ENCODE assay signal across 9 mouse cellular contexts in the genomic region with DNA sequence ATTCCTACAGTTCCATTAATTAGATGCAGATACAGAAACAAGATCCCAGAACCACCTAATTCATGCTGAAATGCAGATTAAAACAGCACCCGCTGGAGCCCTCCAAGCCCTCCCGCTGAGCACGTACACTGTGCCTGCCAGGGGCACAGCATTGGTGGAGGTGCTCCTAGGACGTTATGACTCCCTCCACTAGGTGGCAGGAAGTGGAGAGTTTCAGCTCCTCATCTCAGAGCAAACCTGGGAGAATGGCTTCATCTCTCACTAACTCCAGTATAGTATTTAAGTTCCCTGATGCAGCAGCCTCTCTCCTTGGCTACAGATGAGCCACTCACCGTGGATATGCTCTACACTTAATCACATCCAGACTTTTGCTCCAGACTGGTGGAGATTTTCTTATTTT. TPM values are rescaled to one million over a fixed set of nuclear protein-coding genes. Genes with fewer than 3 reads are reported as not detected.
DNase-seq lines count a peak whose midpoint lies in the region; ATAC-seq and TF ChIP-seq lines count a peak whose summit lies in the region.
"Had no signal": no experiment of that assay in that cellular context is flagged by ENCODE, and none has a peak within 500 bp of the region (broad histone marks: within the 10 kb centered on the region; RNA-seq: fewer than 3 reads in every experiment).

No protein-coding gene starts in this region.

- no peaks in the 10 kb centered on the region for H3K27me3 ChIP-seq in ES-Bruce4 (ENCODE audit: control insufficient read depth, insufficient read depth, low read length, poor library complexity, severe bottlenecking)

- ATAC-seq in CD4-positive, CD25-positive, alpha-beta regulatory T cell, adult 4 months, result no peak

- H3K4me1 ChIP-seq in ES-Bruce4 (ENCODE audit: control insufficient read depth, insufficient read depth, low read length), result no peaks in the 10 kb centered on the region

- no peak overlapping the region for H3K27ac ChIP-seq in ES-Bruce4 (ENCODE audit: insufficient read depth, low read length)

- H3K4me3 ChIP-seq in ES-Bruce4 (ENCODE audit: low read depth, low read length), result no peak overlapping the region
- H3K4me3 ChIP-seq: myocyte had no signal

- H3K36me3 ChIP-seq in ES-Bruce4 (ENCODE audit: control insufficient read depth, insufficient read depth, low read length, poor library complexity, severe bottlenecking), result no peaks in the 10 kb centered on the region

- peak; percentile 7 for DNase-seq in CD4-positive, CD25-positive, alpha-beta regulatory T cell, adult 2 months (ENCODE audit: low read depth, low spot score)
- peak; percentile 13 for DNase-seq in cerebellum, adult 9-11 months
- peak; percentile 17 for DNase-seq in gastrocnemius, postnatal 14 days
- DNase-seq in kidney, postnatal 25 days, result peak; percentile 42 to 60
- peak; percentile 23 to 48 for DNase-seq in lung, postnatal 4 days
- DNase-seq in right cerebral cortex, postnatal 36 days (ENCODE audit: low spot score in 2 of 2), result peak; percentile 14 to 30

- intact Hi-C loops in gastrocnemius, postnatal 14 days (cut with DNase I; ENCODE audit: low total_unique reads), result loop anchor here (10.0 kb wide), 1 partner anchor 600 kb away; no protein-coding TSS in a partner anchor

- no peak for TF ChIP-seq POLR2A in ES-Bruce4 (IDR thresholded peaks at IDR 0.05; ENCODE audit: insufficient read depth, low read length)

- no peaks in the 10 kb centered on the region for H3K9me3 ChIP-seq in ES-Bruce4 (replicated peaks; ENCODE audit: control insufficient read depth, insufficient read depth, low read length, poor library complexity, severe bottlenecking)

- peak; percentile 54 for TF ChIP-seq CTCF in ES-Bruce4 (IDR thresholded peaks at IDR 0.05; ENCODE audit: low read depth, low read length)

- TF ChIP-seq EP300 in ES-Bruce4 (IDR thresholded peaks at IDR 0.05; ENCODE audit: insufficient read depth, low read depth, low read length), result no peak

- no peak overlapping the region for H3K9ac ChIP-seq in ES-Bruce4 (ENCODE audit: low read depth, poor library complexity, severe bottlenecking)

RNA-seq across cellular contexts. Expression of a gene that starts 56.2 kb away (rescaled TPM):
- not detected for polyA plus RNA-seq in CD4-positive, CD25-positive, alpha-beta regulatory T cell, adult 4 months (2017; shearing (Covaris generic))
- polyA plus RNA-seq in ES-Bruce4 (2011; ENCODE audit: insufficient read depth, insufficient read length, low read depth, missing spikeins), result not detected in 2 replicates
- total RNA-seq in gastrocnemius, postnatal 14 days (2021), result 1 to 10 TPM; 2.7 TPM
